Mouse (Mus musculus): ENCODE measurements around the gene Emc8.

Gene Emc8

GRCm38 (mm10) chr8:120642031-120642662 is 26.2 kb downstream of the Emc8 start:
- ATAC-seq (ENCODE audit: low TSS enrichment), result no peak

- ATAC-seq (ENCODE audit: low TSS enrichment), result no peak
Measured at GRCm38 (mm10) chr8:120641245-120641644, 27.1 kb downstream of the Emc8 start.

GRCm38 (mm10) chr8:120634329-120634839 is 34.0 kb downstream of the Emc8 start:
- peak; percentile 76 for ATAC-seq (ENCODE audit: low TSS enrichment)

- no peak for ATAC-seq (ENCODE audit: low TSS enrichment)
Measured at GRCm38 (mm10) chr8:120633665-120634271, 34.6 kb downstream of the Emc8 start.

- ATAC-seq (ENCODE audit: low TSS enrichment), result no peak
Measured at GRCm38 (mm10) chr8:120632969-120633664, 35.3 kb downstream of the Emc8 start.

GRCm38 (mm10) chr8:120631441-120632375 is 36.7 kb downstream of the Emc8 start:
- no peak for ATAC-seq (ENCODE audit: low TSS enrichment)

GRCm38 (mm10) chr8:120630848-120631247 is 37.5 kb downstream of the Emc8 start:
- no peak for ATAC-seq (ENCODE audit: low TSS enrichment)

- ATAC-seq (ENCODE audit: low TSS enrichment), result no peak
Measured at GRCm38 (mm10) chr8:120630031-120630430, 38.3 kb downstream of the Emc8 start.

- peak; percentile 51; the same call in 1 of the 2 replicates for ATAC-seq (ENCODE audit: low TSS enrichment)
Measured at GRCm38 (mm10) chr8:120627298-120627697, 41.1 kb downstream of the Emc8 start.

GRCm38 (mm10) chr8:120626461-120626860 is 41.9 kb downstream of the Emc8 start:
- no peak for ATAC-seq (ENCODE audit: low TSS enrichment)

GRCm38 (mm10) chr8:120623608-120624007 is 44.8 kb downstream of the Emc8 start:
- ATAC-seq (ENCODE audit: low TSS enrichment), result no peak

GRCm38 (mm10) chr8:120622161-120622560 is 46.2 kb downstream of the Emc8 start:
- ATAC-seq (ENCODE audit: low TSS enrichment), result no peak

- no peak for ATAC-seq (ENCODE audit: low TSS enrichment)
Measured at GRCm38 (mm10) chr8:120620441-120620840, 47.9 kb downstream of the Emc8 start.

- ATAC-seq (ENCODE audit: low TSS enrichment), result peak; percentile 53
Measured at GRCm38 (mm10) chr8:120619235-120620180, 48.9 kb downstream of the Emc8 start.

GRCm38 (mm10) chr8:120618110-120618509 is 50.3 kb downstream of the Emc8 start:
- ATAC-seq (ENCODE audit: low TSS enrichment), result 0 out of 2 replicates have a peak, but pooled peaks have one; percentile 50

- no peak for ATAC-seq (ENCODE audit: low TSS enrichment)
Measured at GRCm38 (mm10) chr8:120616663-120617626, 51.4 kb downstream of the Emc8 start.

GRCm38 (mm10) chr8:120614491-120614890 is 53.9 kb downstream of the Emc8 start:
- no peak for ATAC-seq (ENCODE audit: low TSS enrichment)

GRCm38 (mm10) chr8:120610824-120611223 is 57.5 kb downstream of the Emc8 start:
- ATAC-seq (ENCODE audit: low TSS enrichment), result no peak

GRCm38 (mm10) chr8:120607885-120608284 is 60.5 kb downstream of the Emc8 start:
- ATAC-seq (ENCODE audit: low TSS enrichment), result peak; percentile 75; the same call in 1 of the 2 replicates
